Mouse (Mus musculus): ENCODE data around the gene Edrf1.
A peak's percentile ranks its signal among the peaks of the same experiment; 100 is the strongest.
"Not testable (repeated sequence)": the region's sequence is repeated elsewhere in the genome, so short reads cannot be mapped to it uniquely, and the experiment has no call there.

Gene Edrf1

DNA sequence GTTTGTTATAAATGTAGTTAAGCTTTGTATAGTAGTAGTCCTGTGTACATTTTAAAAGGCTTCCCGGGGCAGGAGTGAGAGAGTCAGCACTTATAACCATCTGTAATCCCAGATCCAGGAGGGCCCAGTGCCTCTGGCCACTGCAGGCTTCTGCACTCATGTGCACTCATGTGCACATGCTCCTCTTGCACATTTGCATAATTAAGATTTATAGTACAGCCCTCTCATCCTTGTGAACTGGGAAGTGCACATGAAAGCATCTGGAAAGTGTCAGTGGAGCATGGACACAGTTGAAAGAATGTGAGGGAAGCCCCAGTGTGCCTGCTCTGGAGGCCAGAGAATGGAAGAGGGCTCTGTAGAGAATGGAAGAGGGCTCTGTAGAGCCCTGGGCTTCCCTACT lies 25.1 kb downstream of the Edrf1 start:
- no peak for DNase-seq

DNA sequence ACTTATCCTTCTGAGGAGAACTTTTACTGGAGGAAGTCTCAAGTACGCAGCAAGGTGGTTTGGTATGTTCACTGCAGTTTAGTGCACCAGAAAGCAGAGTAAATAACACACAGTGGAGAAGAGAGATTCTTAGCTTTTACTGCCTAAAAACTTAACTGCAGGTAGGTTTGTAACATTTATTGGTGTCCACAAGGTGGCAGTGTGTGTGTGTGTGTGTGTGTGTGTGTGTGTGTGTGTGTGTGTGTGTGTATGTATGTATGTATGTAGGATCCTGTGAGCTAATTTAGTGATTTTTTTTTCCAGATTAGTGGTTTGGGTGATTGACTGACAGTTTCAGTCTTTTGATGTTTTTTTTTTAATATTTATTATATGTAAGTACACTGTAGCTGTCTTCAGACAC lies 31.7 kb downstream of the Edrf1 start:
- no peak for DNase-seq

DNA sequence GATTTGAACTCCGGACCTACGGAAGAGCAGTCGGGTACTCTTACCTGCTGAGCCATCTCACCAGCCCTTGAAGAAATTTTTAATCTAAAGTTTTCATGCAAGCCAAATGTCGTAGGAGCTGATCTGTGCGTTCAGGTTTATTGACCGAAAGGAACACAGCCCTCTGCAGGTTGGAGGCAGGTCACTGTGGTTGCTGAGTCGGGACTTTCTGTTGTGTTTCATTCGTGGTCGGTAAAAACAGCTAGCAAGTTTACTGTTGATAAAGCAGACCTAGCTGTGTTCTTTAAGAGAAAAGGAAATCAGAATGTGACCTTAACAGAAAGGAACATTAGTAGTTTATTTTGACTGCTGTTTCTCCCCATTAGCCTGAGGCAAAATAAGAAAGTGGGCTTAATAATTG lies 32.6 kb downstream of the Edrf1 start:
- no peak for DNase-seq

- no peak for DNase-seq
Observed at GRCm38 (mm10) chr7:133670846-133671245, 33.5 kb downstream of the Edrf1 start.

GRCm38 (mm10) chr7:133676002-133676401 lies 38.7 kb downstream of the Edrf1 start:
- no peak for DNase-seq

- DNase-seq = no peak
Observed at GRCm38 (mm10) chr7:133678716-133679115, 41.4 kb downstream of the Edrf1 start.

DNA sequence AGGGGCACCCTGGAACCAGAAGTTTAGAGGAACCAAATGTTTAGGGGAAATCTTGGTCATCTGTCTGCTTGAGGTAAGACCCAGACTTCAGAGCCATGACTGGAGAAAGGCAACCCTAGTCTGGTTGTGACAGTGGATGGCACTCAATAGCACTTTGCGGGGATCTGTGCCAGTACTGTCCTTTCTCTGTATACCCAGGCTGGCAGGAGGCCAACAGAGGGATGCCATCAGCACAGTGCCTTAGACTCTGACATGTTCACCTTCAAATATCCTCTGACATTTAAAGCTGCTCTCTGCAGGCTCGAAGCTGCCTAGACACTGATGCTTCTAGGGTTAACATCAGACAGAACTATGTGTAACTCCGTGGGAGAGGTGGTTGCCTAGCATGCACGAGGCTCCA lies 42.1 kb downstream of the Edrf1 start:
- DNase-seq = peak; percentile 15

DNA sequence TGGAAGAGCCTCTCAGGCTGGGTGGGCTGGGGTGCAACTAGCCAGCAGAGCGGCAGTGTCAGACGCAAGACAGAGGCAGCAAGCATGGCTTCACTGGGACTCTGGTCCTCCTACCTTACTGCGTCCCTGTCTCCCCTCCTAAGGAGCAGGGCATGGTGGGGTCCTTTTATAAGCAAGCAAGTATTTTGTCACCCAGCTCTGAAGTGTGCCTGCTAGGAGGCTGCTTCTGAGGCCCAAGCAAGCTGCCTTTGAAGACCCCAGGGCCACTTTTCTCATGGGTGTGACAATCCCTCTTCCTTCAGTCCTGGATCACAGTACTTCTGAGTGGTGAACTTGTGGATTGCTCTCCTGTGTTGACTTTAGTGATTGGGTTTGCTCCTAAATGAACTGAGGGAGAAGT lies 42.6 kb downstream of the Edrf1 start, which contains the start of gene Mmp21:
Gene Mmp21 (minus strand): TSS at position 101 of the 400 bp plus-strand sequence.
- no peak for DNase-seq

DNA sequence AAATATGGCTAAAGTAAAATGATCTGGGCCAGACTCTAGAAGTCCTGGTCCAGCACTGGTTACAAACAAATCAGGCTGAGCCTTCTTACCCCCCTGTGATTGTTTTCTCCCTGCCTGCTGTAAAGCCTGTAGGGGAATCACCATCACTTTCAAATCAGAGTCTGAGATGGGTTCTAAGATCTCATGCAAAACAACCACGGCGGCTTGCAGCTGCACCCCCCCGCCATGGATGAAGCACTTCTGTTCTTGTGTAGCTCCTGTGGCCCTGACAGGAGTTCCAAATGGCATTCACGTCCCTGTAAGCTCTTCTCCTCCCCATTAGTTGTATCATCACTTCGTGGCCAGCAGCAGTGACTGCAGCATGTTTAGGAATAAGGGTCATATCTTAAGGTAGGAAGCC lies 46.3 kb downstream of the Edrf1 start:
- no peak for DNase-seq

- DNase-seq = no peak
Observed at GRCm38 (mm10) chr7:133684110-133684509, 46.8 kb downstream of the Edrf1 start.

- no peak for DNase-seq
Observed at GRCm38 (mm10) chr7:133684701-133685100, 47.4 kb downstream of the Edrf1 start.

- DNase-seq = not testable (repeated sequence)
Observed at GRCm38 (mm10) chr7:133685644-133686043, 48.3 kb downstream of the Edrf1 start.

DNA sequence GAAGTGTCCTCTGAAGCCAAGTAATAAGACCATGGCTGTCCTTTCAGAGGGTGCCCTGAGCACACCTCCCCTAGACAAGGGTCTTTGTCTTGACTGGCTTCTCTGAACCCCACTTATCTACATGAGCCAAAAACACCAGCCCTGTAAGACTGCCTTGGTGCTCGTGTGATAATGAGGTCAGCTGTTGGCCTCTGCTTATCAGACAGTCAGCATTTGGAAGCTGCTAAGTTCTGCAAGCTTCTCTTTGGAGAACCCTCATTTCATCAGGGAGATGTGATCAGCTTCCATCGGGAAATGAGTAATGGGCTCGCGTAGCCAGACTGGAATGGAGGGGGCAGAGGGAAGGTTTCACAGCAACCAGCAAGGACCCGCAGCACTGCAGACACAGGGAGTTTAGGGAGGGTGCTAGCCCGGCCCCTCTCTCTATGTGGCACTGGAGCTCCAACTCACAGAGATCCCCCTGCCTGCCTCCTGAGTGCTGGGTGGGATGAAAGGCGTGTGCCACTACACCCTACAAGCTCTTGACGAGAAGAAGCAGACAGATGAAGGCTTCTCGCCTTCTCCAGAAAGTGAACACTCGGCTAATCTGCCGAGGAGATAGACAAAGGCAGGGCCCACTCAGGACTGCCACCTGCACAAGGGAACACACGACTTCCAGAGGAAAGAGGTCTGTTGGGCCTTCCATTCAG lies 60.8 kb downstream of the Edrf1 start:
- no peak for DNase-seq

GRCm38 (mm10) chr7:133699885-133700284 lies 62.5 kb downstream of the Edrf1 start:
- no peak for DNase-seq

DNA sequence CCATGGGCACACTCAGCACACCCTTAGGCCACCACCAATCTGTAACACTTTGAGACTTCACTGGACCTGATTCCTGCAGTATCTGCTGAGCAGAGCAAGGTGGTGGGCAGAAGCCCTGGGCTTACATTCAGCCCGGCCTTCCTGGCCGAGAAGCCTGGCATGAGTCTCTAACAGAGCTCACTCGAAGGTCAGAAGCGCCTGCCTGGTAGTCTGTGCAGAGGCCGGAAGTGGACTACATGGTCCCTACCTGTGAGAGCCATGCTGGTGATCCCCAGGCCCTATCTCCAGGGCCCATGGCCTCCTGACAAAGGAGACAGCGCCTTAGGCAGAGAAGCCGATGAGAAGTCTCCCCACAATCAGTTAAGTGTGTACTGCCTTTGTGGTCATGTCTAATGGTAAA lies 64.0 kb downstream of the Edrf1 start:
- no peak for DNase-seq

DNA sequence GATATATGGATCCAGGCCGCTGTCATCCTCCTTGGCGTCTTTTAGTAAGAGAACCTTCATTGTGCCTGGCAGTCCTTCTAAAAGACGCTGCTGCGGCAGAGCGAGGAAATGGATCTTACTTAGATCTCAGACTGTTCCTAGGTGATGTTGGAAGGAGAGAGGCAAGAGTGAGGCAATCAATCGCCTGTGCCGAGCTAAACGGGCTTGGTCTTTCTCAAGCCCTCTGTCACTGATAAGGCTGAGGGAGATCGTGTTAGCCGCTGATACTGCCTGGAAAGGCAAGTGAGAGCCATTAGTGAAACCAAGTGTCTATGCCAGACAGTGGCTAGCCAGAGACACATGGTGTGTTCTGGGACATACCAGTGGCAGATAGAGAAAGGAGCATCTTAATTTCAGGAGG lies 65.0 kb downstream of the Edrf1 start:
- no peak for DNase-seq

- no peak for DNase-seq
Observed at GRCm38 (mm10) chr7:133703906-133704305, 66.6 kb downstream of the Edrf1 start.

- no peak for DNase-seq
Observed at GRCm38 (mm10) chr7:133707301-133707700, 70.0 kb downstream of the Edrf1 start.

DNA sequence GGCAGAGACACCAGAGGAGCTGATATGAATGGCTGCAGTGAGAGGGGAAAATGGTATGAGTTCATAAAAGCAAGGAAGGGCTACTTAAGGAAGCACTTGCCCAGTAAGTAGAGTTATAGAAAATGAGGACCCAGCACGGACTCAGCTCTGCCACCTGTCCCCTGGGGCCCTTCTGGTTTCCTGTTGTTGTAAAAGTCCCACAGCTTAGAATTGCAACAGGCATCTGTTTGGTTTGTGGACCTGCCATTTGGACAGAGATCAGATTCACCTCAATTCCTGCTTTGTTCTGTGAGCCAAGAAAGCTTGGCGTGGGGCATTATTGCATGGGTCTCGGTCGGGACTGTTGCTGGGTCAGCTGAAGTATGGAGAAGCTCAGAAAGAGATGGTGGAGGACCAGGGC lies 78.0 kb downstream of the Edrf1 start:
- no peak for DNase-seq

GRCm38 (mm10) chr7:133718580-133718979 lies 81.2 kb downstream of the Edrf1 start:
- no peak for DNase-seq

DNA sequence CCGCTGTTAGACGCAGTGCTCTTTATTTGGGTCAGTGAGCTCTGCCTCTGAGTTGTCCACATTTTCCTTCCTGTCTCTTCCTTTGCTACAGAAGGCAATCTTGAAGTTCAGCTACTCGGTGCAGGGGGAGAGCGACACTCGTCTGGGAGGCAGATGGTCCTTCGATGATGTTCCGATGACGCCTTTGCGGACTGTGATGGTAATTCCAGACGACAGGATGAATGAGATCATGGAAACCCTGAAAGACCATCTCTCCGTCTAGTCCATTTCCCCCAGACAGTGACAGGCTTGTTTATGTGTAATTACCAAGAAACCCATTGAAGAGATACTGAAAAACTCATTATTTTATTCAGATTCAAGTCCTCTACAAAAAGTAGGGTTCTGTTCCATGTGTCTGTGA lies 83.3 kb downstream of the Edrf1 start:
- no peak for DNase-seq

Measured in right cerebral cortex, postnatal 4 days (tissue).